Mouse (Mus musculus): ENCODE measurements around the gene Tpd52l2. TPM values are rescaled to one million over a fixed set of nuclear protein-coding genes. Genes with fewer than 3 reads are reported as not detected.
"Not testable (repeated sequence)": the region's sequence is repeated elsewhere in the genome, so short reads cannot be mapped to it uniquely, and the experiment has no call there.

Gene Tpd52l2
- polyA plus RNA-seq, 1 experiment from 2014 or later = 105 TPM

- Histone ChIP-seq H3K9me3 (replicated peaks) (no peaks in the 10 kb centered on the region), H3K4me1 (replicated peaks) (peaks cover 22% of the 10 kb centered on the region), H3K4me2 (no peak overlapping the region), H3K27ac (ENCODE audit: poor library complexity, severe bottlenecking) (peak overlapping the region; percentile 70), H3K27me3 (replicated peaks) (no peaks in the 10 kb centered on the region), H3K4me3 (no peak overlapping the region), H3K9ac (peak overlapping the region; percentile 34; the same call in 1 of the 2 replicates), H3K36me3 (no peaks in the 10 kb centered on the region)
- WGBS = 15% methylated on average over 5 of the region's 5 CpGs
- peak; percentile 68; the same call in 1 of the 2 replicates for ATAC-seq (ENCODE audit: insufficient number of reproducible peaks, low FRiP score)
These were observed 9.3 kb upstream of the Tpd52l2 start for GRCm38 (mm10) chr2:181487338-181488277.

- Histone ChIP-seq H3K4me3 (no peak overlapping the region), H3K9me3 (replicated peaks) (no peaks in the 10 kb centered on the region), H3K27me3 (replicated peaks) (no peaks in the 10 kb centered on the region), H3K36me3 (no peaks in the 10 kb centered on the region), H3K4me2 (no peak overlapping the region), H3K27ac (ENCODE audit: poor library complexity, severe bottlenecking) (no peak overlapping the region), H3K4me1 (replicated peaks) (peaks cover 17% of the 10 kb centered on the region), H3K9ac (no peak overlapping the region)
- ATAC-seq (ENCODE audit: insufficient number of reproducible peaks, low FRiP score) = no peak
- WGBS = 23% methylated on average over 7 of the region's 7 CpGs
These were observed 5.3 kb upstream of the Tpd52l2 start for GRCm38 (mm10) chr2:181491432-181492205.

GRCm38 (mm10) chr2:181492206-181492605, 4.7 kb upstream of the Tpd52l2 start:
- no peaks in the 10 kb centered on the region for H3K27me3 ChIP-seq (replicated peaks)
- no peak overlapping the region for H3K9ac ChIP-seq
- no peaks in the 10 kb centered on the region for H3K9me3 ChIP-seq (replicated peaks)
- H3K4me3 ChIP-seq = no peak overlapping the region
- WGBS = 46% methylated on average over 3 of the region's 3 CpGs
- no peaks in the 10 kb centered on the region for H3K36me3 ChIP-seq
- H3K4me2 ChIP-seq = no peak overlapping the region
- peaks cover 12% of the 10 kb centered on the region for H3K4me1 ChIP-seq (replicated peaks)
- ATAC-seq (ENCODE audit: insufficient number of reproducible peaks, low FRiP score) = no peak
- no peak overlapping the region for H3K27ac ChIP-seq (ENCODE audit: poor library complexity, severe bottlenecking)

- no peak for ATAC-seq (ENCODE audit: insufficient number of reproducible peaks, low FRiP score)
- Histone ChIP-seq H3K4me1 (replicated peaks) (peaks cover 7% of the 10 kb centered on the region), H3K9me3 (replicated peaks) (no peaks in the 10 kb centered on the region)
These were observed 3.6 kb upstream of the Tpd52l2 start, which contains the start of gene Abhd16b for GRCm38 (mm10) chr2:181493156-181493927. Gene Abhd16b (plus strand): TSS chr2:181493206.

GRCm38 (mm10) chr2:181494266-181494945, 2.5 kb upstream of the Tpd52l2 start:
- Histone ChIP-seq H3K9me3 (replicated peaks) (no peaks in the 10 kb centered on the region), H3K27me3 (replicated peaks) (no peaks in the 10 kb centered on the region), H3K9ac (no peak overlapping the region), H3K4me3 (no peak overlapping the region), H3K4me2 (no peak overlapping the region), H3K36me3 (peaks cover 4% of the 10 kb centered on the region), H3K27ac (ENCODE audit: poor library complexity, severe bottlenecking) (no peak overlapping the region), H3K4me1 (replicated peaks) (peaks cover 12% of the 10 kb centered on the region)
- ATAC-seq (ENCODE audit: insufficient number of reproducible peaks, low FRiP score) = no peak
- WGBS = 71% methylated on average over 26 of the region's 26 CpGs

More at GRCm38 (mm10) chr2:181493156-181493927, 3.6 kb upstream of the Tpd52l2 start, which contains the start of gene Abhd16b:
- 84% methylated on average over 31 of the region's 31 CpGs for WGBS
- no peak within 1 kb of the TSS for H3K4me2 ChIP-seq
- no peak within 1 kb of the TSS for H3K27ac ChIP-seq (ENCODE audit: poor library complexity, severe bottlenecking)
- H3K36me3 ChIP-seq = no peaks in the 10 kb centered on the region
- H3K4me3 ChIP-seq = no peak within 1 kb of the TSS
- no peaks in the 10 kb centered on the region for H3K27me3 ChIP-seq (replicated peaks)
- H3K9ac ChIP-seq = no peak within 1 kb of the TSS

- not testable (repeated sequence) for H3K4me3 ChIP-seq
These were observed 1.1 kb upstream of the Tpd52l2 start for GRCm38 (mm10) chr2:181495845-181496244.

GRCm38 (mm10) chr2:181496281-181496680, 661 bp upstream of the Tpd52l2 start:
- Histone ChIP-seq H3K4me2 (peak overlapping the region; percentile 89), H3K36me3 (peaks cover 20% of the 10 kb centered on the region), H3K27me3 (replicated peaks) (no peaks in the 10 kb centered on the region), H3K27ac (ENCODE audit: poor library complexity, severe bottlenecking) (peak overlapping the region; percentile 95), H3K4me1 (replicated peaks) (peaks cover 12% of the 10 kb centered on the region), H3K4me3 (peak overlapping the region; percentile 87), H3K9ac (peak overlapping the region; percentile 71; the same call in 1 of the 2 replicates), H3K9me3 (replicated peaks) (no peaks in the 10 kb centered on the region)
- WGBS = 16% methylated on average over 8 of the region's 8 CpGs
- ATAC-seq (ENCODE audit: insufficient number of reproducible peaks, low FRiP score) = peak; percentile 66

More at GRCm38 (mm10) chr2:181495845-181496244, 1.1 kb upstream of the Tpd52l2 start:
- H3K9ac ChIP-seq; H3K9me3 ChIP-seq (replicated peaks); H3K27me3 ChIP-seq (replicated peaks); ATAC-seq (ENCODE audit: insufficient number of reproducible peaks, low FRiP score); H3K27ac ChIP-seq (ENCODE audit: poor library complexity, severe bottlenecking): not testable (repeated sequence)
- 64% methylated on average over 8 of the region's 8 CpGs for WGBS
- Histone ChIP-seq H3K4me2 (peak overlapping the region; percentile 89), H3K4me1 (replicated peaks) (peaks cover 12% of the 10 kb centered on the region), H3K36me3 (peaks cover 16% of the 10 kb centered on the region)

- no peaks in the 10 kb centered on the region for H3K9me3 ChIP-seq (replicated peaks)
- peak overlapping the region; percentile 95 for H3K27ac ChIP-seq (ENCODE audit: poor library complexity, severe bottlenecking)
- peak overlapping the region; percentile 89 for H3K4me2 ChIP-seq
- peaks cover 32% of the 10 kb centered on the region for H3K36me3 ChIP-seq
- peaks cover 12% of the 10 kb centered on the region for H3K4me1 ChIP-seq (replicated peaks)
- peak; percentile 87 for ATAC-seq (ENCODE audit: insufficient number of reproducible peaks, low FRiP score)
- peak overlapping the region; percentile 90 for H3K9ac ChIP-seq
- H3K4me3 ChIP-seq = peak overlapping the region; percentile 87
- WGBS = under 1% methylated on average over 12 of the region's 12 CpGs
- H3K27me3 ChIP-seq (replicated peaks) = no peaks in the 10 kb centered on the region
These were observed 570 bp downstream of the Tpd52l2 start for GRCm38 (mm10) chr2:181497548-181497875.

- H3K36me3 ChIP-seq = peaks cover 43% of the 10 kb centered on the region
- H3K4me1 ChIP-seq (replicated peaks) = peaks cover 12% of the 10 kb centered on the region
- H3K9me3 ChIP-seq (replicated peaks) = no peaks in the 10 kb centered on the region
- H3K27ac ChIP-seq (ENCODE audit: poor library complexity, severe bottlenecking) = no peak overlapping the region
- H3K9ac ChIP-seq = no peak overlapping the region
- 0 out of 2 replicates have a peak overlapping the region, but pooled peaks have one; percentile 89 for H3K4me2 ChIP-seq
- H3K27me3 ChIP-seq (replicated peaks) = no peaks in the 10 kb centered on the region
- 64% methylated on average over 4 of the region's 4 CpGs for WGBS
- no peak for ATAC-seq (ENCODE audit: insufficient number of reproducible peaks, low FRiP score)
- no peak overlapping the region for H3K4me3 ChIP-seq
These were observed 1.7 kb downstream of the Tpd52l2 start for GRCm38 (mm10) chr2:181498644-181499043.

- H3K4me2 ChIP-seq = no peak overlapping the region
- no peak for ATAC-seq (ENCODE audit: insufficient number of reproducible peaks, low FRiP score)
- H3K9ac ChIP-seq = no peak overlapping the region
- 89% methylated on average over 2 of the region's 2 CpGs for WGBS
- no peaks in the 10 kb centered on the region for H3K27me3 ChIP-seq (replicated peaks)
- peaks cover 10% of the 10 kb centered on the region for H3K4me1 ChIP-seq (replicated peaks)
- H3K27ac ChIP-seq (ENCODE audit: poor library complexity, severe bottlenecking) = no peak overlapping the region
- peaks cover 82% of the 10 kb centered on the region for H3K36me3 ChIP-seq
- H3K4me3 ChIP-seq = no peak overlapping the region
- no peaks in the 10 kb centered on the region for H3K9me3 ChIP-seq (replicated peaks)
These were observed 12.2 kb downstream of the Tpd52l2 start for GRCm38 (mm10) chr2:181509191-181509590.

Measured in heart, embryonic 12.5 days (tissue).